Mouse (Mus musculus) MEL (cell line): ENCODE measurements at regions not wholly inside any gene's neighbourhood (a gene's known extent, or its start where the extent isn't known, plus 50 kb on each side); places are given as distances from the start of the nearest gene placed in this dataset.

ENCODE experiments used
- DNase-seq: peaks from one replicate; pipeline ENCODE4 v3.0.0; 2011; ENCODE audit warnings: low read depth, low spot score
- H3K27ac ChIP-seq: 2 replicates; pipeline ENCODE4 v1.5.1; 2012; ENCODE audit warnings: low read depth, mild to moderate bottlenecking, control low read depth, low read length, moderate library complexity; ENCODE audit not compliant: control insufficient read depth
- H3K27me3 ChIP-seq, 2 experiments: fragments of 150-350 bp in 1 of 2; sonication (generic) in 1 of 2; 2 replicates each; pipeline ENCODE4 v1.6.1; 2012; ENCODE audit warnings: low read length in 2 of 2, mild to moderate bottlenecking in 2 of 2, improper control_type of control experiment in 1 of 2, moderate library complexity in 1 of 2; ENCODE audit not compliant: insufficient read depth in 2 of 2, control insufficient read depth in 1 of 2
- H3K36me3 ChIP-seq, 2 experiments: 2 replicates each; pipeline ENCODE4 v1.6.1; 2012 to 2014; ENCODE audit warnings: low read length in 2 of 2, improper control_type of control experiment in 1 of 2, inconsistent platforms in 1 of 2, mild to moderate bottlenecking in 1 of 2; ENCODE audit not compliant: insufficient read depth in 2 of 2, control insufficient read depth in 1 of 2
- H3K4me1 ChIP-seq, 2 experiments: fragments of 150-350 bp in 1 of 2; sonication (generic) in 1 of 2; 2 replicates each; pipeline ENCODE4 v1.6.1; 2012; ENCODE audit warnings: low read length in 2 of 2, improper control_type of control experiment in 1 of 2, mild to moderate bottlenecking in 1 of 2; ENCODE audit not compliant: insufficient read depth in 2 of 2, control insufficient read depth in 1 of 2
- H3K4me3 ChIP-seq, 2 experiments: fragments of 150-350 bp in 1 of 2; sonication (generic) in 1 of 2; 2 replicates each; pipeline ENCODE4 v1.5.1; 2012; ENCODE audit warnings: low read depth in 2 of 2, low read length in 2 of 2, mild to moderate bottlenecking in 2 of 2, moderate library complexity in 2 of 2, control low read depth in 1 of 2, improper control_type of control experiment in 1 of 2; ENCODE audit not compliant: control insufficient read depth in 1 of 2, insufficient read depth in 1 of 2
- H3K79me2 ChIP-seq: 2 replicates; pipeline ENCODE4 v1.6.1; 2012; ENCODE audit warnings: mild to moderate bottlenecking, low read length, moderate library complexity; ENCODE audit not compliant: control insufficient read depth, poor library complexity, insufficient read depth
- H3K9ac ChIP-seq: 2 replicates; pipeline ENCODE4 v1.6.1; 2012; ENCODE audit warnings: low read depth, mild to moderate bottlenecking, control low read depth, low read length, moderate library complexity; ENCODE audit not compliant: control insufficient read depth, poor library complexity, severe bottlenecking
- H3K9me3 ChIP-seq: fragments of 150-350 bp; sonication (generic); replicated peaks from 2 replicates; pipeline ENCODE4 v1.6.1; 2012; ENCODE audit warnings: mild to moderate bottlenecking, low read length, improper control_type of control experiment, moderate library complexity; ENCODE audit not compliant: insufficient read depth
- CHD2 ChIP-seq: IDR thresholded peaks from 2 replicates; pipeline ENCODE4 v1.6.1; 2011; ENCODE audit warnings: low read length, improper control_type of control experiment
- CTCF ChIP-seq, 3 experiments: IDR thresholded peaks in 2 of 3; conservative IDR thresholded peaks in 1 of 3; 2 replicates each; pipeline ENCODE4 v1.5.1; 2011 to 2012; ENCODE audit warnings: low read length in 3 of 3, low read depth in 2 of 3, mild to moderate bottlenecking in 2 of 3, improper control_type of control experiment in 1 of 3, inconsistent platforms in 1 of 3, mixed read lengths in 1 of 3, moderate library complexity in 1 of 3; ENCODE audit not compliant: control insufficient read depth in 1 of 3, insufficient read depth in 1 of 3, poor library complexity in 1 of 3, severe bottlenecking in 1 of 3
- E2F4 ChIP-seq: IDR thresholded peaks from 2 replicates; pipeline ENCODE4 v1.6.1; 2011; ENCODE audit warnings: low read depth, low read length, improper control_type of control experiment, borderline replicate concordance
- ELF1 ChIP-seq: IDR thresholded peaks from 2 replicates; pipeline ENCODE4 v1.6.1; 2014; ENCODE audit warnings: low read depth, mild to moderate bottlenecking, inconsistent platforms, low read length, improper control_type of control experiment, moderate library complexity
- ETS1 ChIP-seq: IDR thresholded peaks from 2 replicates; pipeline ENCODE4 v1.6.1; 2012; ENCODE audit warnings: low read depth, mild to moderate bottlenecking, inconsistent platforms, low read length, improper control_type of control experiment, moderate library complexity
- MXI1 ChIP-seq: IDR thresholded peaks from 2 replicates; pipeline ENCODE4 v1.6.1; 2011; ENCODE audit warnings: mild to moderate bottlenecking, low read depth, low read length, improper control_type of control experiment
- NELFE ChIP-seq: IDR thresholded peaks from 2 replicates; pipeline ENCODE4 v1.6.1; 2011; ENCODE audit warnings: low read depth, low read length, improper control_type of control experiment
- POLR2AphosphoS2 ChIP-seq: IDR thresholded peaks from 2 replicates; pipeline ENCODE4 v1.6.1; 2011; ENCODE audit warnings: low read length, improper control_type of control experiment
- RAD21 ChIP-seq: IDR thresholded peaks from 2 replicates; pipeline ENCODE4 v1.6.1; 2011; ENCODE audit warnings: mild to moderate bottlenecking, low read depth, low read length, improper control_type of control experiment
- RCOR1 ChIP-seq: IDR thresholded peaks from 2 replicates; pipeline ENCODE4 v1.6.1; 2012; ENCODE audit warnings: low read depth, mild to moderate bottlenecking, inconsistent platforms, low read length, improper control_type of control experiment
- SIN3A ChIP-seq: IDR thresholded peaks from 2 replicates; pipeline ENCODE4 v1.6.1; 2012; ENCODE audit warnings: low read length, improper control_type of control experiment, inconsistent platforms
- SMC3 ChIP-seq: IDR thresholded peaks from 2 replicates; pipeline ENCODE4 v1.6.1; 2011; ENCODE audit warnings: low read depth, low read length, improper control_type of control experiment
- TAL1 ChIP-seq: IDR thresholded peaks from 2 replicates; pipeline ENCODE4 v1.6.1; 2012; ENCODE audit warnings: mild to moderate bottlenecking, inconsistent platforms, low read length, moderate library complexity, mixed read lengths
- TCF12 ChIP-seq: IDR thresholded peaks from 2 replicates; pipeline ENCODE4 v1.6.1; 2014; ENCODE audit warnings: low read depth, mild to moderate bottlenecking, inconsistent platforms, low read length, improper control_type of control experiment, moderate library complexity
- ZC3H11A ChIP-seq: IDR thresholded peaks from 2 replicates; pipeline ENCODE4 v1.6.1; 2012; ENCODE audit warnings: low read depth, mild to moderate bottlenecking, inconsistent platforms, low read length, improper control_type of control experiment
- ZNF384 ChIP-seq: IDR thresholded peaks from 2 replicates; pipeline ENCODE4 v1.6.1; 2012; ENCODE audit warnings: low read depth, mild to moderate bottlenecking, inconsistent platforms, low read length, improper control_type of control experiment

DNA sequence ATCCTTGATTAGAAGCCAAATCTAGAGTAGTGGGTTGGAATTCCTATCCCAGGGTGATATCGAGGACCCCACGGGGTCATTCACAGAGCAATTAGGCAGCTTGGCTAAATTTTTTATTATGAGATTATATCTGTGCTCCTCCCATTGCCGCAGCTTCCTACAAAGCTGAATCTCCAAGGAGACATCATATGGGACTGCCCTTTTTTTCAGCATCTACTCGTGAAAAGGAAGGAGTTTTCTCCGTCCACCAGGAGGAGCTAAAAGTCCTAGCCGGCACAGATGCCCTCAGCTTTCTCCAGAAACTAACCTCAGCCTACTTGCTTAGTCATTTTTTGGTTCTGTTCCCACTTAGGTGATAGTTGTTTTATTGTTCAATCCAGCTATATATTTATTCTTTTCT is 56.1 kb upstream of the Otud4 start:
- H3K4me3 ChIP-seq = no peak overlapping the region
- no peaks in the 10 kb centered on the region for H3K9me3 ChIP-seq
- peak; percentile 52 for DNase-seq
- no peak overlapping the region for H3K27ac ChIP-seq
- no peaks in the 10 kb centered on the region for H3K36me3 ChIP-seq
- no peaks in the 10 kb centered on the region for H3K79me2 ChIP-seq
- TF ChIP-seq TCF12 (no peak), CTCF (IDR thresholded peaks at IDR 0.05 in 2 of 3, conservative IDR thresholded peaks at IDR 0.05 in 1 of 3; ENCODE audit: control insufficient read depth in 1 of 3, insufficient read depth in 1 of 3, low read depth in 2 of 3, low read length in 3 of 3, poor library complexity in 1 of 3, severe bottlenecking in 1 of 3) (peak; percentile 10 to 54 (median 33); a peak in 3 of 6 replicates), POLR2AphosphoS2 (no peak), E2F4 (no peak), SIN3A (no peak), TAL1 (no peak), ZC3H11A (peak; percentile 28; the same call in 1 of the 2 replicates), RCOR1 (no peak), SMC3 (peak; percentile 54), RAD21 (peak; percentile 44), NELFE (no peak), ZNF384 (no peak)
- H3K27me3 ChIP-seq = peaks cover 2 to 3% of the 10 kb centered on the region in 2 experiments; a peak in 2 of 4 replicates
- H3K9ac ChIP-seq = no peak overlapping the region
- H3K4me1 ChIP-seq = no peaks in the 10 kb centered on the region

DNA sequence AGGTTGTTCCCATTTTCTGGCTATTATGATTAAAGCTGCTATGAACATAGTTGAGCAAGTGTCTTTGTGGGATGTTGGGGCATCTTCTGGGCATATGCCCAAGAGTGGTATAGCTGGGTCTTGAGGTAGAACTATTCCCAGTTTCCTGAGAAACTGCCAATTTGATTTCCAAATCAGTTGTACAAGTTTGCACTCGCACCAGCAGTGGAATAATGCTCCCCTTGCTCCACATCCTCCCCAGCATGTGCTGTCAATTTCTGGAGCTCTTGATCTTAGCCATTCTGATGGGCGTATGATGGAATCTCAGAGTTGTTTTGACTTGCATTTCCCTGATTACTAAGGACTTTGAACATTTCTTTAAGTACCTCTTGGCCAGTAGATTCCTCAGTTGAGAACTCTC is 57.2 kb upstream of the Otud4 start:
- Histone ChIP-seq H3K27me3 (peaks cover 3 to 4% of the 10 kb centered on the region in 2 experiments; a peak in 2 of 4 replicates), H3K4me3 (no peak overlapping the region), H3K9ac (no peak overlapping the region), H3K36me3 (no peaks in the 10 kb centered on the region), H3K9me3 (no peaks in the 10 kb centered on the region), H3K27ac (no peak overlapping the region), H3K79me2 (no peaks in the 10 kb centered on the region), H3K4me1 (no peaks in the 10 kb centered on the region)
- no peak for TF ChIP-seq MXI1
- TF ChIP-seq ELF1 = no peak
- no peak for DNase-seq

DNA sequence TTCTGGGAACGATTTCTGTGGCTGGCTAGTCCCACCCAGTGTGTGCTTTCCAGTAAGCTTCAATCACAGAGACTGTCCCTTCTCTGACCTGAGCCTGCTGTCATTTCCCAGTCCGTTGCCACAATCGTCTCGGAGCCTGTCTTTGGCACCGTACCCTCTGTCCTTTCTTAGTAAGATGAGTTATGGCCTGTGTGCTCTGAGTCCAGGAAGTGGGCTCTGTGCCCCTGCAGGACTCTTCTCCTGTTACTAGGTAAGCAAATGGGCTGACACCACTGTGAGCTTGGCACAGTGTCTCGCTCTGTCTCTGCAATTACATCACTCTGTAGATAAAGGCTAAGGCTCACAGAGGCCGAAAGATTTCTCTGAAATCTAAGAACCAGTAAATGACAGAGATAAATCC is 63.3 kb upstream of the Otud4 start:
- TF ChIP-seq ETS1 = no peak
- no peak for TF ChIP-seq CHD2
- no peak for DNase-seq
- H3K4me3 ChIP-seq = no peak overlapping the region
- H3K79me2 ChIP-seq = no peaks in the 10 kb centered on the region
- H3K27ac ChIP-seq = no peak overlapping the region
- peaks cover 2 to 3% of the 10 kb centered on the region in 2 experiments; a peak in 1 of 4 replicates for H3K27me3 ChIP-seq
- H3K36me3 ChIP-seq = no peaks in the 10 kb centered on the region
- H3K4me1 ChIP-seq = no peaks in the 10 kb centered on the region
- no peak overlapping the region for H3K9ac ChIP-seq
- no peaks in the 10 kb centered on the region for H3K9me3 ChIP-seq
